Mouse (Mus musculus) mesoderm, embryonic 11.5 days (tissue): ENCODE measurements around the gene Tenm4.

Experiments used
- DNase-seq: peaks from one replicate; pipeline ENCODE4 v3.0.0-alpha.2; 2012; ENCODE audit warnings: low read depth, low spot score

The Tenm4 gene

DNA sequence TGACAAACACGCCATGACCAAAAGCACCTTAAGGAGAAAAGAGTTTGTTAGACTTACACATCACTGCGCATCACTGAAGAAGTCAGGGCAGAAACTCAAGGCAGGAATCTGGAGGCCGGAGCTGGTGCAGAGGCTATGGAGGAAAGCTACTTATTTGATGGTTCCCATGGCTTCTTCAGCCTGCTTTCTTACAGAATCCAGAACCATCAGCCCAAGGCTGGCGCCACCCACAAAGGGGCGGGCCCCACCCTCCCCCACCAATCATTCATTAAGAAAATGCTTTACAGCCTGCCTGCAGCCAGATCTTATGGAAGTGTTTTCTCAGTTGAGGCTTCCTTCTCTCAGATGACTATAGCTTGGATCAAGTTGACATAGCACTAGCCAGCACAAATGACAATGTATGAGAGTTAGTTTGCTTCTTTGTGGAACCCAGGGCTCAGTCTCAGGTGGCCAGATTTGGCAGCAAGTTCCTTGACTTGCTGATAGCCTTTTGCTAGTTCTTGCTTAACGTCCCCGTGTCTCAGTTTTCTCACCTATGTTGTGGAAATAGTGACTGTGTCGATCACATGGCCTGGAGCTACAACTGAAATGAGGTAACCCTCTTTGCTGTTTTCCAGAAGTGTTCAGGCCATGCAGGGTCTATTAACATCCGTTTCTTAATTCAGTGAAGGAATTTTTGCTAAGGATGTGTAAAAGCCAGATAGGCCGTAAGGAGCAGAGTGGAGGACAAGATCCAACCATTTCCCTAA is 32.9 kb downstream of the Tenm4 start:
- DNase-seq, result no peak

DNA sequence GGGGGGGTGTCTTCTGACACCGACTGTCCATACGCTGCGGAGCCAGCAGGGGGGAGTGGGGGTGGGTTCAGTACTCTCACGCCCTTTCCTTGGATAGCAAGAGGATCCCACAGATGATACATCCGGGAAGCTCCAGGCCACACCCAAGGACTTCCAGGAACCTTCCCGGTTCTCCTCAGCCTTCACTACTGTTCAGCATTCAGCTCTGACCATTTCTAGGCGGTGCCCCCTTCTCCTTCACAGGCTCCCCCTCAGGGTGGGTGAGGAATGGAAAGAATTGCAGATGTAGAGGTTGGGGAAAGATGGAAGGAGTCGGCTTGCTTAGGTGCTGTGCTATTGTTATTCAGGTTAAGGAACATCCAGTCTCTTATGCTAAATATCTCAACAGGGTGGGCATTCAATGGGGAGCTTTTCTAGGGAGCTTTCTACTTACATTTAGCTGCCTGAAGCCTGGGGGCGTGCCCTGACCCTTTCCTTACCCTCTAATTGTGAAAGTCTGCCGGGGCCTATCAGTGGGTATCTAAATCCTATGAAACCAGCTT is 33.8 kb downstream of the Tenm4 start:
- DNase-seq, result no peak

GRCm38 (mm10) chr7:96207071-96207470 is 36.0 kb downstream of the Tenm4 start:
- no peak for DNase-seq

DNA sequence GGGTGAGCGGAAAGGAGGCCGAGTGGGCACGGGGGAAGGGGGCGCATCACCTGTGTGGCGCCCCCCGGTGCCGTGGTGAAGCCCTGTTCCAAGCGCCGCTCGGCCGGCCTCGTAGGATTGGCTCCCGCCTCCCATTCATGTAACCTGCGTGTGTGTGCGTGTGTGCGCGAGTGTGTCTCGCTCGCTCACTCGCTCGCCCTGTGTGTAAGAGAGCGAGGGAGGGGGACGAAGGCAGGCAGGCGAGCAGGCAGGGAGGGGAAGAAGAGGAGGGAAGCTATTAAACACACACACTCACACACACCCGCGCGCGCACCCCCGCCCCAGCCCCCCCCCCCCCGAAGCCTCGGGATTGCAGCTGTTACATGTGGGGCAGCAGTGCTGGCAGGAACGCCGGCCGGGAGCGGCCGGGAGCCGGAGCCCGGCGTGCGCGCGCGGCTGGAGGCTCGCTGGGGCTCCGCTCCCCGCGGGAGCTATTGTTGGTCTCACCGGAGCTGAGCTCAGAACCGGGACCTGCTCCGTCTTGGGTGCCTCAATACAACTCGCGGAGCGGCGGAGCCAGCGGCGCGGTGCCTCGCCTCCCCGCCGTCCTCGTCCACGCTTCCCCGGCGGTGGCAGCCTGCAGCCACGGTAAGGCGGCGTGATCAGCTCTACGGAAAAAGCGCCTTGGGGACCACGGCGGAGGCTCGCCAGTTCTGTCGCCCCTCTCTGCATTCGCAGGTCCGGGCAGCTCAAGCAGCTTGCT is 38.9 kb downstream of the Tenm4 start:
- DNase-seq, result peak; percentile 71

DNA sequence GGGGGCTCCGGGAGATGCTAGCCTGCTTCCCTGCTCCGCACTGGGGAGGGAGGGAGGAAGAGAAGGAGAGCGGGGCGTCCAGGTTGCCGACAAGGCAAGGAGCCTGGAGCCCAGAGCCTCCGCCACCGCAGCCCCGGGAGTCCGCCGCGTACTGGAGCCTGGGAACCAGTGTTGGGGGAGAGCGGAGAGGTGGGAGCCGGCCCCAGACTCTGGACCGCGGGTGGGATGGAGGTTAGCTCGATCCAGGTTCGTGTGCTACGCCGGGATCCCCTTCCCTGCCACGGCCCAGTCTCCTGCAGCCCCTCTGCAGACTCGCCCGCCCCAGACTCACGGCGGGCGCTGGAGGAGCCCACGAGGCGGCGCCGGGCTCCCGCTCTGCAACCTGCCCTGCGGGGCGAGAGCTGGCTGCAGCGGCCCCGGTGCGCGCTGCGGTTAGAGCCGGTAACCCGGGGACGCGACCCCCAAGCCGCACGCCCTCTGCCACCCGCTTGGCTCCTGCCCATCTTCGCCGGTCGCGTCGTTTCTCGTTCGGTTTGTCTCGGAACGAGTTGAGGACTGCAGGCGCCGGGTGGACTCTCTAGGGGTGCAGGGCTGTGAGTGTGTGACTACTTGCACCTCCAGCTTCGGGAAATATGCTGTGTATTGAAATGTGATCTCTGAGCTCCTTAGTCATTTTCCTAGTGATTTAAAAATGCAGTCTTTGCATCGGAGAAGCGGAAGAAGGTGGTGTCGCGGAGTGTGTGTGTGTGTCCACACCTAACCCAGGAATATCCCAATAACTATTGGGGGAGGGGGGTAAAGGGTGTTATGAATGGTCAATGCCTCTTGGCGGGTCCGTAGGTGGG is 39.7 kb downstream of the Tenm4 start:
- DNase-seq, result peak; percentile 61

DNA sequence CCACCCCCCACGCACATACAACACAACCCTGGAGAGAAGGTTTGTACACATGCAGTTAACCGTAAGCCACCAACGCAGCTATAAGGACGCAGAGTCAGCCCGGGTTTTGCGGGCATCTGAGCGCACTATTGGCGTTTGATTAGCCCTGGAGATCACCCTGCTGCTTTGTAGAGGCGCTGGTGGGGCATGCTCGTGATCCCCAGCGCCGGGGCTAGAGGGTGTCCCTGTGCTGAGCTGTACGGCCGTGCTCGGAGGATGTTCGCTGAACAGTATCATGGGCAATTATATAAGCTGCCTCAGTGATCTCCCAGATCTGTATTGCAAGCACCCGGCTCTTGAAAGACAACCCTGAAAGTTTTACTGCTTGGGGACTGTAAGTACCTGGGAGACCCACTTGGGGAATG is 40.6 kb downstream of the Tenm4 start:
- no peak for DNase-seq

- DNase-seq, result no peak
Measured at GRCm38 (mm10) chr7:96212224-96212591, 41.2 kb downstream of the Tenm4 start.

DNA sequence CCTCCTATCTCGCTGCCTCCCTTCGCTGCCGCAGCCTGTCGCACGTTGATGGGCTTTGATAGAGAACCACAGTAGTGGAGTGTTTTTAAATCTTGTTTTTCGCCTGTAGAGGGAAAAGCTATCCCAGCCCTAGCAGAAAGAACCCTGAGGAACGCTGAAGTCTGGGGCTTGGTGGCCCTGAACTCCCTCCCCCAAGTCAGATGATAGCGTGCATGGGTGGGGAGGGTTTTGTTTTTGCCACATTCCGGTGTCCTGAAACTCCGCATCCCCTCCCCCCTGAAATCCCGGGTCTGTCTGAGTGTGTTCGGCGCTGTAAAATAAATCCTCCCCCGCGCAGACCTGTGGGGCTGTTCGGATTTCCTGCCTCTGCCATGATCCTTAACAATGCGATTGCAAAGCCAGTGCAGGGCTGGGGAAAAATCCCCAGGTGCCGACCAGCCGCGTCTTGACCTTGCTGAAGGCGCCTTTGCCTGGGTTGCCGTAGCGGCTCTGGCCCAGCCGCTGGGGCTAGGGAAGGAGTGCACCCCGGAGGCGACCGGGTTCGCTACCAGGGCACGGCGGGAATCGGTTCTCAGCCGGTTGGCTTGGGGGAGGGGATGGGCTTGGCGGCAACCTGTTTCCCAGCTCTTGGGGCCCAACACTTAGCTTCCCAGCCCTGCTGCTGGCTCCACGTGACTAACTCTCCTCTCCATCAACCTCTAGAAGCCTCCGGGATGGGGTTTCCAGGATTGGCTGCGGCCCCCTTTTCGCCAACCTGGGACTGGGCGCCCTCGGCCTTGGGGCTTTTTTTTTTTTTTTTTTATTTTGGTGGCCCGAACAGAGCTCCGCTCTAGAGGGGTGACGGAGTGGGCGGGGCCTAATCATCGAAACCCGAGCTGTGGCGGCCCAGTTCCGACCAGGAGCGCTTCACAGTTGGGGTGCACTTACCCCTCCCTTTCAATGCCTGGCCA is 41.8 kb downstream of the Tenm4 start:
- peak; percentile 80 for DNase-seq

- DNase-seq, result no peak
Measured at GRCm38 (mm10) chr7:96213741-96214140, 42.7 kb downstream of the Tenm4 start.

DNA sequence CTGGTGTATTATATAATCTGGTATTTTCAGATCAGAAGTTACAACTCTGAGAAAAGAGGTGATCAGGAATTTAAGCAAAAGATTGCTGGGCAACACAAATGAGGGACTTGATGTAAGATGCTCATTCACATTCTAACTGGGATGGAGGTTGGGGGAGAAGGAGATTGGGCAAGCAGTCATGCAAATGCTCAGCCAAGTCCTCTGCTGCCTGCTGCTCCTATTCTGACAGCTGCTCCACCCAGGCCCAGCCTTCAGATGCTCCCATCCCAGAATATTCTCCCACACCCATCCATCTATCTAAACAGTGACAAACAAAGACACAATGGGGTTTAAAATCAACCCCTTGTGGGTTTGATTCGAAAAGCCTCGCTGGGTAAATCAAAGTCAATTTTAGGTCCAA is 43.8 kb downstream of the Tenm4 start:
- no peak for DNase-seq

DNA sequence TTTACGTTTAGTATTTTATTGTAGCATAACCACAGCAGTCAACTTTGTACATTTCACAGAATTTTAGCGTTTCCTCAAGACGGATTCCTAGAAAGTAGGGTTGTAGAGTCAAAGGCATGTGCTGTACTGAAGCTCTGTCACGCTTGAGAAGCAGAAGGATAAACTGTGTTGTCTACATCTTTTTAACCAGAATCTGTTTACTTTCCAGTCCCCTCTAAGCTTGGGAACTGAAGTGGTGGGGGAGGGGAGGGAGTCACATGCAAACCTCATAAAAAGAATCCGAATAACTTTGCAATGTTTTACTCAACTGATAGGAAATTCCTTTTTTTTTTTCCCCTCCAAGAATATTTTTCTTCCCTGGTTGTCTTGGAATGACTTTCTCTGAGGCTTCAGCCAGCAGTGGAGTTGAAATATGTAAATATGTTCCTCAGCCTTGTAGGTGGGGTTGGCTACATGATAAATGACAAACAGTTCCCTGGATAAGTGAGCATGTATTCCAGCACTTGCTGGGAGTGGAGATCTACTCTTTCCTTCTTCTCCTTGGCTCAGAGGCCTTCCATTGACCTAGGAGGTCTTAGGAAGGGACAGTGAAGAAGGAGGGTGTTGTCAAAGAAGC is 45.0 kb downstream of the Tenm4 start:
- DNase-seq, result no peak

- DNase-seq, result no peak
Measured at GRCm38 (mm10) chr7:96219386-96219785, 48.3 kb downstream of the Tenm4 start.

- no peak for DNase-seq
Measured at GRCm38 (mm10) chr7:96220647-96221046, 49.6 kb downstream of the Tenm4 start.

DNA sequence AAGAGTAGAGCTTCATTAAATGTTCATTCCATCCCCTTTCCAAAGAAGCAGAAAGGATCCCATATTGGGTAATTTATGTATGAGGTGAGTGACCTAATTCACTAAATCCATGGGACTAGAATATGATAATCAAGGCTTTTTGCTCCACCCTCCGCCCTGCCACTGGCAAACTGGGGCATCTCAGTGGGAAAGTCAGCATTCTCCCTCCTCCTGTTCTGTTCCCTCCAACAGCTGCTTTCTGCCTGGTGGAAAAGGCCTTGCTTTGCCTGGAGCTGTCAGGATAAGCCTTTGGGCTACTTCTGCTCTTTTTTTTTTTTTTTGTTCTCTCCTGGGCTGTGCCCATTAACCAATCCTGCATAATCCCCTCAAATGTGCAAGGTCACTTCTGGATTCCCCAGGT is 51.5 kb downstream of the Tenm4 start:
- DNase-seq, result no peak

DNA sequence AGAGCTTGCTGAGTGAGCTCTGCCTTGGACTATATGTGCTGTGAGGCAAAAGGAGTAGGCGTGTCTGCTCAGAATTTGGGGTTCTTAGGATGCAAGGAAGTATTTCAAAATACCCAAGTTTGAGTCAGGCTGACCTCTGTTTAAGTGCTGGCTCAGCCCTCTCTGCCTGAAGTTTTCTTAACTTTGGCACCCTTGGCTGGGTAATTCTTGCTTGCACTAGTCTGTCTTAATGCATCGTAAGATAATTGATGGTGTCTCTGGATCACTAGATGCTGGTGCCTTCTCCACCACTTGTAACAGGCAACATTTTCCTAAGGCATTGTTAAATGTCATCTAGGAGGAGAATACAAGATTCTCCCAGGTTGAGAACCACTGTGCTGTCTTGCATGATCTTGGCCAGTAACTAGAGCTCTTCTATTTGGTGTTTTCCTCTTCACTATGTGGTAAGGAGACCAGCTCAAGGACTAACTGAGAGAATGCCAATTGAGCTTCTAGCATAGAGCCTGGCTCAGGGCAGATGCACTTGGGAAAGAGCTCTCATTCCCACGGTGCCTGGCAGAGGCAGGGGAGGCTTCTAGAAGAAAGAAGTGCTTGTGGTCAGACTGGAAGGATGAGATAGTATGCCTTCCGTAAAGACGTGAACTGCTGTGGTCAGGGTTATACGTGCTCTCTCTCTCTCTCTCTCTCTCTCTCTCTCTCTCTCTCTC is 57.7 kb downstream of the Tenm4 start:
- DNase-seq, result no peak

DNA sequence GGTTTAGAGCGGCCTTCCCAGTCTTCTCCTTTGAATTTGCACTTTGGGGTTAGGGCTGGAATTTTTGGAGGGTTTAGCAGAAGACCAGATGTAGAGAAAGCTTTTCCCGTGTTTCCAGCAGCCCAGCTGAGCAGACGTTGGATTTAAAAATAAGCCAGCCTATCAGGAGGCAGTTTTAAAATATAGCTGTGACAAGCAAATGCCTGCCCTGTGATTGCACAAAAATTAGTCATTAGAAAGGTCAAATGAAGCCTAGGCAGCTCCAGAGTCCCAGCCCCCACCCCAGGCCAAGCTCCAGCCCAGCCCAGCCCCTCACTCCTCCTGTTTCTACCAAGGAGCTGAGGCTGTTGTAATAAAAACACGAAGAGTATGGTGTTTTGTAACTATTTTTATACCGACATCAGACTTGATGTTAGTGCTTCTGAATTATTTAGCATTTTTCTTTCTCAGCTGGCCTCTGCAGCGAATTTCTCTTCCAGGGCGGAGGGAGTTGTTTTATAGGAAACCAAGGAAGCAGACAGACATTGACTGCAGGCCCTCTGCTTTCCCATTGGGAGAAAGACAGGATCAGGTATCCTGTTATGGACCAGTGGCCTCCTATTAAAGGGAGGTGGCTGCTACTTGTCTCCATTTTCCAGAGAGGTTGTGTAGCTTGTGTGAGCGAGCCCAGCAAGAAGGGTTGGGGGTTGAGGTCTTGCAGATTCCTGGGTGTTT is 59.1 kb downstream of the Tenm4 start:
- no peak for DNase-seq

- no peak for DNase-seq
Measured at GRCm38 (mm10) chr7:96230720-96231241, 59.7 kb downstream of the Tenm4 start.

- no peak for DNase-seq
Measured at GRCm38 (mm10) chr7:96235847-96236246, 64.8 kb downstream of the Tenm4 start.

DNA sequence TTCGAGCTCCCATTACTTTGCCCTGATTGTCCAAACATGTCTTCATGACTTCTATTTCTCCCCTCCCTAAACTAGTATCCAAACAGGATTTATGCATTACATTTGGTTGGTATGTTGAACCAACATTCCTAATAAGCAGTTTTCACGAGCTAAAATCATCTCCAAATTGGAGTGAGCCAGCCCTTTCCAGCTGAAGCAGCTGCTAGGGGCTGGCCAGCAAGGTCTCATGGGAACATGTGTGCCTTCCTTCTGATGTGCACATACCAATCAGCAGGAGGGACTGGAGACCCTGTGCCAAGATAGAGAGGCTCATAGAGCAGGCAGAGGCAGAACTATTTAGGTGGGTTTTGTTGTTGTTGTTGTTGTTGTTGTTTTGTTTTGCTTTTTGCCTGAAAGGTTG is 69.6 kb downstream of the Tenm4 start:
- peak; percentile 23 for DNase-seq
